Mouse (Mus musculus): ENCODE measurements around the gene Olfr845. TPM values are rescaled to one million over a fixed set of nuclear protein-coding genes. Genes with fewer than 3 reads are reported as not detected.

Gene Olfr845
- total RNA-seq (2021) = not detected
- long read RNA-seq, experiment 1 = 0 reads
- long read RNA-seq, experiment 2 = 0 reads

GRCm38 (mm10) chr9:19336157-19336556, at the start of gene Olfr845:
Olfr845 (plus strand) TSS chr9:19336457.
- TF ChIP-seq CTCF (conservative IDR thresholded peaks at IDR 0.05) = no peak
- Histone ChIP-seq H3K4me3 (no peak within 1 kb of the TSS), H3K27ac (no peak within 1 kb of the TSS)
- DNase-seq (ENCODE audit: low spot score in 2 of 2) = no peak

- TF ChIP-seq CTCF (conservative IDR thresholded peaks at IDR 0.05) = no peak
- Histone ChIP-seq H3K27ac (no peak within 1 kb of the TSS), H3K4me3 (no peak within 1 kb of the TSS)
- DNase-seq (ENCODE audit: low spot score in 2 of 2) = no peak
Observed at GRCm38 (mm10) chr9:19316047-19316446, 20.2 kb upstream of the Olfr845 start, which contains the start of gene Olfr844. Olfr844 (plus strand) TSS chr9:19316347.

- no peak for DNase-seq (ENCODE audit: low spot score in 2 of 2)
- H3K4me3 ChIP-seq = no peak within 1 kb of the TSS
- no peak for TF ChIP-seq CTCF (conservative IDR thresholded peaks at IDR 0.05)
- no peak within 1 kb of the TSS for H3K27ac ChIP-seq
Observed at GRCm38 (mm10) chr9:19363905-19364304, 27.6 kb downstream of the Olfr845 start, which contains the start of gene Olfr846. Olfr846 (minus strand) TSS chr9:19364005.

GRCm38 (mm10) chr9:19378569-19378968, 42.3 kb downstream of the Olfr845 start, which contains the start of gene Olfr847:
Olfr847 (minus strand) TSS chr9:19378669.
- no peak within 1 kb of the TSS for H3K27ac ChIP-seq
- TF ChIP-seq CTCF (conservative IDR thresholded peaks at IDR 0.05) = no peak
- H3K4me3 ChIP-seq = no peak within 1 kb of the TSS
- DNase-seq (ENCODE audit: low spot score in 2 of 2) = no peak

Other genes with a start within 250 kb of the Olfr845 start
- not detected for gene Olfr836, start 216.1 kb upstream of the Olfr845 start, total RNA-seq (2021)
- gene Olfr837, start 200.1 kb upstream of the Olfr845 start, total RNA-seq (2021) = not detected
- under 1 TPM; 0.05 to 0.08 TPM for gene Olfr839-ps1, start 159.1 kb upstream of the Olfr845 start, total RNA-seq (2021)
- not detected for gene Olfr843, start 84.5 kb upstream of the Olfr845 start, total RNA-seq (2021)
- not detected for gene Olfr844, start 20.1 kb upstream of the Olfr845 start, total RNA-seq (2021)
- gene Olfr846, start 27.5 kb downstream of the Olfr845 start, total RNA-seq (2021) = not detected
- not detected for gene Olfr847, start 42.2 kb downstream of the Olfr845 start, total RNA-seq (2021)
- gene Olfr849, start 103.8 kb downstream of the Olfr845 start, total RNA-seq (2021) = not detected
- gene Olfr850, start 141.8 kb downstream of the Olfr845 start, total RNA-seq (2021) = not detected
- not detected for gene Olfr851, start 156.8 kb downstream of the Olfr845 start, total RNA-seq (2021)
- not detected for gene Olfr853, start 204.6 kb downstream of the Olfr845 start, total RNA-seq (2021)
- not detected for gene Olfr854, start 230.9 kb downstream of the Olfr845 start, total RNA-seq (2021)
- not detected for gene Olfr855, start 246.2 kb downstream of the Olfr845 start, total RNA-seq (2021)

Data from layer of hippocampus, adult 2 months (tissue).